Mouse (Mus musculus) heart, embryonic 13.5 days (tissue): ENCODE results near the gene Ubash3a. TPM values are rescaled to one million over a fixed set of nuclear protein-coding genes. Genes with fewer than 3 reads are reported as not detected.

Experiments used
- ATAC-seq: fragments of 200-750 bp; cut with Nextera tagmentation; 2 replicates; pipeline ENCODE4 v1.8.0; 2017; ENCODE audit warnings: moderate TSS enrichment; ENCODE audit not compliant: insufficient number of reproducible peaks, low FRiP score, low TSS enrichment; ENCODE audit errors: extremely low read depth
- H3K27ac ChIP-seq: fragments of 300-500 bp; sonication (generic); replicated peaks from 2 replicates; pipeline ENCODE4 v1.5.1; 2015; ENCODE audit warnings: moderate library complexity, mild to moderate bottlenecking, inconsistent platforms
- H3K27me3 ChIP-seq: fragments of 300-500 bp; sonication (generic); replicated peaks from 2 replicates; pipeline ENCODE4 v1.6.1; 2015; ENCODE audit warnings: mild to moderate bottlenecking, inconsistent platforms
- H3K36me3 ChIP-seq: fragments of 300-500 bp; sonication (generic); 2 replicates; pipeline ENCODE4 v1.6.1; 2015; ENCODE audit warnings: mild to moderate bottlenecking, inconsistent platforms
- H3K4me1 ChIP-seq: fragments of 300-500 bp; sonication (generic); 2 replicates; pipeline ENCODE4 v1.6.1; 2015; ENCODE audit warnings: inconsistent platforms
- H3K4me2 ChIP-seq: fragments of 300-500 bp; sonication (generic); 2 replicates; pipeline ENCODE4 v1.6.1; 2015; ENCODE audit warnings: inconsistent platforms, mild to moderate bottlenecking, moderate library complexity
- H3K4me3 ChIP-seq: fragments of 300-500 bp; sonication (generic); 2 replicates; pipeline ENCODE4 v1.5.1; 2015; ENCODE audit warnings: moderate library complexity, mild to moderate bottlenecking, inconsistent platforms
- H3K9ac ChIP-seq: fragments of 300-500 bp; sonication (generic); 2 replicates; pipeline ENCODE4 v1.6.1; 2015; ENCODE audit warnings: inconsistent platforms, mild to moderate bottlenecking, moderate library complexity
- H3K9me3 ChIP-seq: fragments of 300-500 bp; sonication (generic); 2 replicates; pipeline ENCODE4 v1.6.1; 2016; ENCODE audit warnings: inconsistent platforms
- WGBS: fragments of 180-500 bp; shearing (Covaris S2); methylation state at CpG from one replicate; pipeline ENCODE4 v1.1.7; 2015; ENCODE audit warnings: mixed read lengths; 5-methylcytosine and 5-hydroxymethylcytosine counted together
- polyA plus RNA-seq: library from polyadenylated mRNA; unstranded; fragments of >200 nt; fragmentation: Nextera tagmentation; extraction: Ambion mirVana; gene quantifications from 2 replicates; pipeline ENCODE4 v1.2.1, GENCODE M21; 2015

Ubash3a gene
- polyA plus RNA-seq: 0.43 and 0.69 TPM in 2 replicates

- no peak within 1 kb of the TSS for H3K9ac ChIP-seq
- peak within 1 kb of the TSS; percentile 35; the same call in 1 of the 2 replicates for H3K4me2 ChIP-seq
- no peak within 1 kb of the TSS for H3K27ac ChIP-seq
- H3K4me1 ChIP-seq: peaks cover 7% of the 10 kb centered on the region; the same call in 1 of the 2 replicates
- H3K27me3 ChIP-seq: no peaks in the 10 kb centered on the region
- no peaks in the 10 kb centered on the region for H3K9me3 ChIP-seq
- WGBS: 32% methylated on average over 12 of the region's 12 CpGs
- no peaks in the 10 kb centered on the region for H3K36me3 ChIP-seq
- no peak; the same call in 1 of the 2 replicates for ATAC-seq
- no peak within 1 kb of the TSS for H3K4me3 ChIP-seq
Measured at GRCm38 (mm10) chr17:31207771-31208334, at the start of gene Ubash3a. Ubash3a (plus strand) TSS chr17:31207873.

GRCm38 (mm10) chr17:31157921-31158320 lies 49.8 kb upstream of the Ubash3a start:
- WGBS: 71% methylated on average over 6 of the region's 6 CpGs
- H3K4me1 ChIP-seq: 0 out of 2 replicates have a peak, but pooled peaks cover 5% of the 10 kb centered on the region

GRCm38 (mm10) chr17:31160291-31160690 lies 47.4 kb upstream of the Ubash3a start:
- WGBS: 77% methylated on average over 4 of the region's 4 CpGs
- ATAC-seq: no peak

More at GRCm38 (mm10) chr17:31157921-31158320, 49.8 kb upstream of the Ubash3a start:
- Histone ChIP-seq H3K4me3 (no peak overlapping the region), H3K9me3 (0 out of 2 replicates have a peak, but pooled peaks cover 11% of the 10 kb centered on the region), H3K4me2 (no peak overlapping the region), H3K27me3 (no peaks in the 10 kb centered on the region), H3K36me3 (no peaks in the 10 kb centered on the region), H3K27ac (no peak overlapping the region), H3K9ac (no peak overlapping the region)
- no peak for ATAC-seq

GRCm38 (mm10) chr17:31162607-31163006 lies 45.1 kb upstream of the Ubash3a start:
- Histone ChIP-seq H3K9me3 (0 out of 2 replicates have a peak, but pooled peaks cover 11% of the 10 kb centered on the region), H3K27me3 (no peaks in the 10 kb centered on the region), H3K27ac (no peak overlapping the region), H3K9ac (no peak overlapping the region), H3K36me3 (no peaks in the 10 kb centered on the region), H3K4me2 (no peak overlapping the region), H3K4me3 (no peak overlapping the region), H3K4me1 (no peaks in the 10 kb centered on the region)
- 76% methylated on average over 12 of the region's 12 CpGs for WGBS
- ATAC-seq: no peak

More at GRCm38 (mm10) chr17:31160291-31160690, 47.4 kb upstream of the Ubash3a start:
- 0 out of 2 replicates have a peak, but pooled peaks cover 11% of the 10 kb centered on the region for H3K9me3 ChIP-seq
- no peaks in the 10 kb centered on the region for H3K27me3 ChIP-seq
- no peak overlapping the region for H3K9ac ChIP-seq
- no peak overlapping the region for H3K27ac ChIP-seq
- H3K4me2 ChIP-seq: no peak overlapping the region
- no peak overlapping the region for H3K4me3 ChIP-seq
- no peaks in the 10 kb centered on the region for H3K36me3 ChIP-seq
- H3K4me1 ChIP-seq: no peaks in the 10 kb centered on the region

GRCm38 (mm10) chr17:31163821-31164220 lies 43.9 kb upstream of the Ubash3a start:
- H3K9me3 ChIP-seq: 0 out of 2 replicates have a peak, but pooled peaks cover 7% of the 10 kb centered on the region
- H3K27ac ChIP-seq: no peak overlapping the region
- H3K4me1 ChIP-seq: no peaks in the 10 kb centered on the region
- no peak for ATAC-seq
- H3K27me3 ChIP-seq: no peaks in the 10 kb centered on the region
- H3K4me3 ChIP-seq: no peak overlapping the region
- WGBS: 80% methylated on average over 2 of the region's 2 CpGs
- H3K4me2 ChIP-seq: no peak overlapping the region
- no peaks in the 10 kb centered on the region for H3K36me3 ChIP-seq
- no peak overlapping the region for H3K9ac ChIP-seq

- no peak within 1 kb of the TSS for H3K4me2 ChIP-seq
- no peaks in the 10 kb centered on the region for H3K9me3 ChIP-seq
- H3K4me1 ChIP-seq: no peaks in the 10 kb centered on the region
- WGBS: 55% methylated on average over 6 of the region's 6 CpGs
- no peaks in the 10 kb centered on the region for H3K36me3 ChIP-seq
- H3K27me3 ChIP-seq: no peaks in the 10 kb centered on the region
- no peak within 1 kb of the TSS for H3K4me3 ChIP-seq
- no peak within 1 kb of the TSS for H3K27ac ChIP-seq
- no peak for ATAC-seq
- no peak within 1 kb of the TSS for H3K9ac ChIP-seq
Measured at GRCm38 (mm10) chr17:31165127-31165526, 42.5 kb upstream of the Ubash3a start, which contains the start of gene Tff1. Tff1 (minus strand) TSS chr17:31165277.

- Histone ChIP-seq H3K9me3 (no peaks in the 10 kb centered on the region), H3K9ac (no peak overlapping the region), H3K27me3 (no peaks in the 10 kb centered on the region), H3K36me3 (no peaks in the 10 kb centered on the region), H3K4me3 (no peak overlapping the region), H3K4me1 (no peaks in the 10 kb centered on the region), H3K4me2 (no peak overlapping the region), H3K27ac (no peak overlapping the region)
- 81% methylated on average over 5 of the region's 5 CpGs for WGBS
- no peak for ATAC-seq
Measured at GRCm38 (mm10) chr17:31169796-31170195, 37.9 kb upstream of the Ubash3a start.

- Histone ChIP-seq H3K9me3 (no peaks in the 10 kb centered on the region), H3K4me3 (no peak overlapping the region), H3K9ac (no peak overlapping the region), H3K36me3 (no peaks in the 10 kb centered on the region), H3K27me3 (peaks cover 16% of the 10 kb centered on the region; the same call in 1 of the 2 replicates), H3K4me2 (no peak overlapping the region), H3K27ac (no peak overlapping the region), H3K4me1 (no peaks in the 10 kb centered on the region)
- 81% methylated on average over 4 of the region's 4 CpGs for WGBS
- ATAC-seq: no peak
Measured at GRCm38 (mm10) chr17:31176321-31176720, 31.4 kb upstream of the Ubash3a start.

- Histone ChIP-seq H3K36me3 (no peaks in the 10 kb centered on the region), H3K4me1 (no peaks in the 10 kb centered on the region), H3K4me2 (no peak overlapping the region), H3K9me3 (no peaks in the 10 kb centered on the region), H3K4me3 (no peak overlapping the region), H3K9ac (no peak overlapping the region), H3K27ac (no peak overlapping the region), H3K27me3 (peaks cover 16% of the 10 kb centered on the region; the same call in 1 of the 2 replicates)
- 65% methylated on average over 4 of the region's 4 CpGs for WGBS
- no peak for ATAC-seq
Measured at GRCm38 (mm10) chr17:31181490-31181889, 26.2 kb upstream of the Ubash3a start.

- no peaks in the 10 kb centered on the region for H3K9me3 ChIP-seq
- no peak overlapping the region for H3K4me2 ChIP-seq
- no peak overlapping the region for H3K4me3 ChIP-seq
- H3K27me3 ChIP-seq: peaks cover 12% of the 10 kb centered on the region; the same call in 1 of the 2 replicates
- 63% methylated on average over 12 of the region's 12 CpGs for WGBS
- H3K9ac ChIP-seq: no peak overlapping the region
- no peak overlapping the region for H3K27ac ChIP-seq
- no peaks in the 10 kb centered on the region for H3K4me1 ChIP-seq
- no peaks in the 10 kb centered on the region for H3K36me3 ChIP-seq
- no peak for ATAC-seq
Measured at GRCm38 (mm10) chr17:31183180-31183974, 24.3 kb upstream of the Ubash3a start.

GRCm38 (mm10) chr17:31184269-31184990 lies 23.2 kb upstream of the Ubash3a start:
- no peak overlapping the region for H3K4me3 ChIP-seq
- no peak overlapping the region for H3K9ac ChIP-seq
- no peak overlapping the region for H3K27ac ChIP-seq
- no peaks in the 10 kb centered on the region for H3K36me3 ChIP-seq
- no peaks in the 10 kb centered on the region for H3K4me1 ChIP-seq
- no peak for ATAC-seq
- no peaks in the 10 kb centered on the region for H3K9me3 ChIP-seq
- no peak overlapping the region for H3K4me2 ChIP-seq
- peaks cover 14% of the 10 kb centered on the region; the same call in 1 of the 2 replicates for H3K27me3 ChIP-seq
- WGBS: 68% methylated on average over 12 of the region's 12 CpGs
